Mouse (Mus musculus) adrenal gland, adult 10 weeks (tissue): ENCODE results near the gene Olfr1211. TPM values are rescaled to one million over a fixed set of nuclear protein-coding genes. Genes with fewer than 3 reads are reported as not detected.

Experiments used
- polyA plus RNA-seq: library from polyadenylated mRNA; stranded (reverse); fragments of 350-450 nt; fragmentation: Illumina TruSeq; extraction: RNeasy Lipid Tissue Mini Kit (QIAGEN cat#74804); gene quantifications from one replicate; pipeline ENCODE4 v1.2.3, GENCODE M21; 2014; ENCODE audit warnings: low read depth, low replicate concordance

The Olfr1211 gene
- polyA plus RNA-seq = not detected

GRCm38 (mm10) chr2:88938011-88938410, at the start of gene Olfr1211:
Gene Olfr1211 (minus strand): TSS chr2:88938111.

GRCm38 (mm10) chr2:88980181-88980580, 42.3 kb upstream of the Olfr1211 start, which contains the start of gene Gm13762:
Gene Gm13762 (minus strand): TSS chr2:88980281.

GRCm38 (mm10) chr2:88953669-88954068, 15.8 kb upstream of the Olfr1211 start, which contains the start of gene Olfr1212:
Gene Olfr1212 (plus strand): TSS chr2:88953969.

GRCm38 (mm10) chr2:88915057-88915456, 22.9 kb downstream of the Olfr1211 start, which contains the start of gene Olfr1209:
Gene Olfr1209 (minus strand): TSS chr2:88915157.

GRCm38 (mm10) chr2:88902211-88902610, 35.7 kb downstream of the Olfr1211 start, which contains the start of gene Olfr1208:
Gene Olfr1208 (minus strand): TSS chr2:88902311.

Other genes with a start within 250 kb of the Olfr1211 start
- gene Olfr1195, start 248.9 kb downstream of the Olfr1211 start, polyA plus RNA-seq = not detected
- not detected for gene Olfr1196, start 233.5 kb downstream of the Olfr1211 start, polyA plus RNA-seq
- gene Olfr1197, start 205.7 kb downstream of the Olfr1211 start, polyA plus RNA-seq = not detected
- gene Olfr1198, start 186.7 kb downstream of the Olfr1211 start, polyA plus RNA-seq = not detected
- gene Olfr1199, start 177.6 kb downstream of the Olfr1211 start, polyA plus RNA-seq = not detected
- not detected for gene Olfr1200, start 167.6 kb downstream of the Olfr1211 start, polyA plus RNA-seq
- not detected for gene Olfr1201, start 145.1 kb downstream of the Olfr1211 start, polyA plus RNA-seq
- not detected for gene Olfr1202, start 123.6 kb downstream of the Olfr1211 start, polyA plus RNA-seq
- gene Olfr1205, start 108.4 kb downstream of the Olfr1211 start, polyA plus RNA-seq = not detected
- not detected for gene Olfr1204, start 88.8 kb downstream of the Olfr1211 start, polyA plus RNA-seq
- gene Olfr1206, start 74.9 kb downstream of the Olfr1211 start, polyA plus RNA-seq = not detected
- gene Olfr1208, start 35.8 kb downstream of the Olfr1211 start, polyA plus RNA-seq = not detected
- not detected for gene Olfr1209, start 23.0 kb downstream of the Olfr1211 start, polyA plus RNA-seq
- not detected for gene Olfr1212, start 15.9 kb upstream of the Olfr1211 start, polyA plus RNA-seq
- not detected for gene Gm13762, start 42.2 kb upstream of the Olfr1211 start, polyA plus RNA-seq
- not detected for gene Olfr1214, start 54.5 kb upstream of the Olfr1211 start, polyA plus RNA-seq
- gene Olfr1215, start 68.9 kb upstream of the Olfr1211 start, polyA plus RNA-seq = not detected
- gene Olfr1216, start 80.2 kb upstream of the Olfr1211 start, polyA plus RNA-seq = not detected
- not detected for gene Olfr1217, start 94.0 kb upstream of the Olfr1211 start, polyA plus RNA-seq
- gene Olfr1218, start 123.1 kb upstream of the Olfr1211 start, polyA plus RNA-seq = not detected
- gene Olfr1219, start 145.4 kb upstream of the Olfr1211 start, polyA plus RNA-seq = not detected
- not detected for gene Olfr1220, start 168.7 kb upstream of the Olfr1211 start, polyA plus RNA-seq
- not detected for gene Olfr1221, start 179.2 kb upstream of the Olfr1211 start, polyA plus RNA-seq
- gene Olfr1222, start 194.9 kb upstream of the Olfr1211 start, polyA plus RNA-seq = not detected
- not detected for gene Olfr1223, start 213.4 kb upstream of the Olfr1211 start, polyA plus RNA-seq
- gene Olfr1224-ps1, start 226.0 kb upstream of the Olfr1211 start, polyA plus RNA-seq = not detected
- gene Olfr1225, start 236.6 kb upstream of the Olfr1211 start, polyA plus RNA-seq = not detected